Mouse (Mus musculus) MEL (cell line): ENCODE results near the gene Nup62. TPM values are rescaled to one million over a fixed set of nuclear protein-coding genes. Genes with fewer than 3 reads are reported as not detected.

Experiments
- DNase-seq: peaks from one replicate; pipeline ENCODE4 v3.0.0; 2011; ENCODE audit warnings: low read depth, low spot score
- H3K27ac ChIP-seq: 2 replicates; pipeline ENCODE4 v1.5.1; 2012; ENCODE audit warnings: low read depth, mild to moderate bottlenecking, control low read depth, low read length, moderate library complexity; ENCODE audit not compliant: control insufficient read depth
- H3K27me3 ChIP-seq, 2 experiments: fragments of 150-350 bp in 1 of 2; sonication (generic) in 1 of 2; 2 replicates each; pipeline ENCODE4 v1.6.1; 2012; ENCODE audit warnings: low read length in 2 of 2, mild to moderate bottlenecking in 2 of 2, improper control_type of control experiment in 1 of 2, moderate library complexity in 1 of 2; ENCODE audit not compliant: insufficient read depth in 2 of 2, control insufficient read depth in 1 of 2
- H3K36me3 ChIP-seq, 2 experiments: 2 replicates each; pipeline ENCODE4 v1.6.1; 2012 to 2014; ENCODE audit warnings: low read length in 2 of 2, improper control_type of control experiment in 1 of 2, inconsistent platforms in 1 of 2, mild to moderate bottlenecking in 1 of 2; ENCODE audit not compliant: insufficient read depth in 2 of 2, control insufficient read depth in 1 of 2
- H3K4me1 ChIP-seq, 2 experiments: fragments of 150-350 bp in 1 of 2; sonication (generic) in 1 of 2; 2 replicates each; pipeline ENCODE4 v1.6.1; 2012; ENCODE audit warnings: low read length in 2 of 2, improper control_type of control experiment in 1 of 2, mild to moderate bottlenecking in 1 of 2; ENCODE audit not compliant: insufficient read depth in 2 of 2, control insufficient read depth in 1 of 2
- H3K4me3 ChIP-seq, 2 experiments: fragments of 150-350 bp in 1 of 2; sonication (generic) in 1 of 2; 2 replicates each; pipeline ENCODE4 v1.5.1; 2012; ENCODE audit warnings: low read depth in 2 of 2, low read length in 2 of 2, mild to moderate bottlenecking in 2 of 2, moderate library complexity in 2 of 2, control low read depth in 1 of 2, improper control_type of control experiment in 1 of 2; ENCODE audit not compliant: control insufficient read depth in 1 of 2, insufficient read depth in 1 of 2
- H3K79me2 ChIP-seq: 2 replicates; pipeline ENCODE4 v1.6.1; 2012; ENCODE audit warnings: mild to moderate bottlenecking, low read length, moderate library complexity; ENCODE audit not compliant: control insufficient read depth, poor library complexity, insufficient read depth
- H3K9ac ChIP-seq: 2 replicates; pipeline ENCODE4 v1.6.1; 2012; ENCODE audit warnings: low read depth, mild to moderate bottlenecking, control low read depth, low read length, moderate library complexity; ENCODE audit not compliant: control insufficient read depth, poor library complexity, severe bottlenecking
- H3K9me3 ChIP-seq: fragments of 150-350 bp; sonication (generic); replicated peaks from 2 replicates; pipeline ENCODE4 v1.6.1; 2012; ENCODE audit warnings: mild to moderate bottlenecking, low read length, improper control_type of control experiment, moderate library complexity; ENCODE audit not compliant: insufficient read depth
- BHLHE40 ChIP-seq: IDR thresholded peaks from 2 replicates; pipeline ENCODE4 v1.6.1; 2012; ENCODE audit warnings: low read depth, mild to moderate bottlenecking, inconsistent platforms, low read length, improper control_type of control experiment, borderline replicate concordance
- CTCF ChIP-seq, 3 experiments: IDR thresholded peaks in 2 of 3; conservative IDR thresholded peaks in 1 of 3; 2 replicates each; pipeline ENCODE4 v1.5.1; 2011 to 2012; ENCODE audit warnings: low read length in 3 of 3, low read depth in 2 of 3, mild to moderate bottlenecking in 2 of 3, improper control_type of control experiment in 1 of 3, inconsistent platforms in 1 of 3, mixed read lengths in 1 of 3, moderate library complexity in 1 of 3; ENCODE audit not compliant: control insufficient read depth in 1 of 3, insufficient read depth in 1 of 3, poor library complexity in 1 of 3, severe bottlenecking in 1 of 3
- E2F4 ChIP-seq: IDR thresholded peaks from 2 replicates; pipeline ENCODE4 v1.6.1; 2011; ENCODE audit warnings: low read depth, low read length, improper control_type of control experiment, borderline replicate concordance
- ELF1 ChIP-seq: IDR thresholded peaks from 2 replicates; pipeline ENCODE4 v1.6.1; 2014; ENCODE audit warnings: low read depth, mild to moderate bottlenecking, inconsistent platforms, low read length, improper control_type of control experiment, moderate library complexity
- HCFC1 ChIP-seq: IDR thresholded peaks from 2 replicates; pipeline ENCODE4 v1.6.1; 2012; ENCODE audit warnings: low read depth, mild to moderate bottlenecking, inconsistent platforms, low read length, improper control_type of control experiment, moderate library complexity
- JUND ChIP-seq: IDR thresholded peaks from 2 replicates; pipeline ENCODE4 v1.6.1; 2011; ENCODE audit warnings: low read depth, mild to moderate bottlenecking, improper control_type of control experiment, low read length
- KAT2A ChIP-seq: conservative IDR thresholded peaks from 2 replicates; pipeline ENCODE4 v1.6.1; 2012; ENCODE audit warnings: low read depth, low read length, improper control_type of control experiment, inconsistent platforms
- MYB ChIP-seq: IDR thresholded peaks from 2 replicates; pipeline ENCODE4 v1.6.1; 2011; ENCODE audit warnings: mild to moderate bottlenecking, low read depth, low read length, improper control_type of control experiment
- MYC ChIP-seq: IDR thresholded peaks from 2 replicates; pipeline ENCODE4 v1.6.1; 2011; ENCODE audit warnings: low read depth, mild to moderate bottlenecking, low read length, improper control_type of control experiment, moderate library complexity
- NELFE ChIP-seq: IDR thresholded peaks from 2 replicates; pipeline ENCODE4 v1.6.1; 2011; ENCODE audit warnings: low read depth, low read length, improper control_type of control experiment
- POLR2A ChIP-seq, 2 experiments: IDR thresholded peaks; 2 replicates each; pipeline ENCODE4 v1.6.1; 2011 to 2012; ENCODE audit warnings: low read length in 2 of 2, mild to moderate bottlenecking in 2 of 2, control low read depth in 1 of 2, improper control_type of control experiment in 1 of 2, low read depth in 1 of 2, moderate library complexity in 1 of 2; ENCODE audit not compliant: control insufficient read depth in 1 of 2, insufficient read depth in 1 of 2, poor library complexity in 1 of 2
- POLR2AphosphoS5 ChIP-seq: IDR thresholded peaks from 2 replicates; pipeline ENCODE4 v1.6.1; 2012; ENCODE audit warnings: low read depth, borderline replicate concordance, mild to moderate bottlenecking, inconsistent platforms, low read length, moderate library complexity, mixed read lengths
- RCOR1 ChIP-seq: IDR thresholded peaks from 2 replicates; pipeline ENCODE4 v1.6.1; 2012; ENCODE audit warnings: low read depth, mild to moderate bottlenecking, inconsistent platforms, low read length, improper control_type of control experiment
- SIN3A ChIP-seq: IDR thresholded peaks from 2 replicates; pipeline ENCODE4 v1.6.1; 2012; ENCODE audit warnings: low read length, improper control_type of control experiment, inconsistent platforms
- SMC3 ChIP-seq: IDR thresholded peaks from 2 replicates; pipeline ENCODE4 v1.6.1; 2011; ENCODE audit warnings: low read depth, low read length, improper control_type of control experiment
- TBP ChIP-seq: IDR thresholded peaks from 2 replicates; pipeline ENCODE4 v1.8.0; 2011; ENCODE audit warnings: low read depth, low read length, improper control_type of control experiment
- TCF12 ChIP-seq: IDR thresholded peaks from 2 replicates; pipeline ENCODE4 v1.6.1; 2014; ENCODE audit warnings: low read depth, mild to moderate bottlenecking, inconsistent platforms, low read length, improper control_type of control experiment, moderate library complexity
- UBTF ChIP-seq: IDR thresholded peaks from 2 replicates; pipeline ENCODE4 v1.6.1; 2012; ENCODE audit warnings: low read depth, mild to moderate bottlenecking, inconsistent platforms, low read length, improper control_type of control experiment, moderate library complexity, borderline replicate concordance; ENCODE audit not compliant: insufficient read depth
- USF1 ChIP-seq: IDR thresholded peaks from 2 replicates; pipeline ENCODE4 v1.6.1; 2014; ENCODE audit warnings: low read depth, mild to moderate bottlenecking, inconsistent platforms, low read length, improper control_type of control experiment, moderate library complexity
- ZC3H11A ChIP-seq: IDR thresholded peaks from 2 replicates; pipeline ENCODE4 v1.6.1; 2012; ENCODE audit warnings: low read depth, mild to moderate bottlenecking, inconsistent platforms, low read length, improper control_type of control experiment
- ZKSCAN1 ChIP-seq: IDR thresholded peaks from 2 replicates; pipeline ENCODE4 v1.6.1; 2012; ENCODE audit warnings: low read depth, mild to moderate bottlenecking, inconsistent platforms, low read length, improper control_type of control experiment, moderate library complexity
- polyA plus RNA-seq, 2 experiments: library from polyadenylated mRNA; stranded (reverse) in 1 of 2; unstranded in 1 of 2; fragments of >175 nt in 1 of 2; fragments of >200 nt in 1 of 2; gene quantifications; 2 replicates each; pipeline versions ENCODE4 v1.2.1 to v1.2.4; 2012; ENCODE audit warnings: low replicate concordance in 2 of 2, low read depth in 1 of 2; ENCODE audit not compliant: insufficient read length in 2 of 2, insufficient read depth in 1 of 2, missing spikeins in 1 of 2
- total RNA-seq: library from RNA; depleted of rRNA; stranded (reverse); fragments of 300-350 nt; gene quantifications from 2 replicates; pipeline ENCODE4 v1.2.3, GENCODE M21; 2012

Gene Nup62
- total and polyA plus RNA-seq, 3 experiments, result 136 to 235 TPM; not detected in 1

DNA sequence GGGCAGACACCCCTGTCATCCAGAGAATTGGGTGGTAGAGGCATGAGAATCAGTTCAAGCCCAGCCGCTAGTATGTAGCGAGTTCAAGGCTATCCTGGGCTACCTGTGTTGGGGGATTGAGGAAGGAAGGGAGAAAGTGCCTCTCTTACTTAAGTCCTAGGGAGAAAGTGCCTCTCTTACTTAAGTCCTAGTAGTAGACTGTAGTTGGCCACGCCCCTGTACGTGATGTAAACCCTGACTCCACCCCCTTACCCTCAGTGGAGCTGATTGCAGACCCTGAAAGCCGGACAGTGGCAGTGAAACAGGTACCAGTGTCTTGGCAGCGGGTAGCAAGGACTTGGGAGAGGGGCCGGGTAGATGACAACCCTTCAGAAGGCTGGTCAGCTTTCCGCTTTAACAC is 42.0 kb downstream of the Nup62 start:
- peak; percentile 84 for DNase-seq
- Histone ChIP-seq H3K36me3 (peaks cover 0 to 15% of the 10 kb centered on the region in 2 experiments; a peak in 3 of 4 replicates), H3K27ac (peak overlapping the region; percentile 20)

DNA sequence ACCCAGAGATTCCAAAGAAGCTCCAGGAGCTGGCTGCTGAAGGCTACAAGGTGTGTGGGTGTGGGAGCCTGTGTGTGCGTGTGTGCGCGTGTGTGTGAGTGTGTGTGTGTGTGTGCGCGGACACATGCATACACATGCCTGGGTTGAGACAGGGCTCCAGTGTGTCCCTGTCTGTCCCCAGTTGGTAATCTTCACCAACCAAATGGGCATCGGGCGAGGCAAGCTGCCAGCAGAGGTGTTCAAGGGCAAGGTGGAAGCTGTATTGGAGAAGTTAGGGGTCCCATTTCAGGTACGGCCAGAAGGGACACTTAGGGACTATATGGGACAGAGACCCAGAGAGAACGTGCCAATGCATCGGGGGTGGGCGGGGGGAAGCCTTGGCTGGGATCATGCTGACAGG is 44.0 kb downstream of the Nup62 start:
- no peak overlapping the region for H3K9ac ChIP-seq
- H3K4me1 ChIP-seq, result peaks cover 5 to 20% of the 10 kb centered on the region in 2 experiments
- no peaks in the 10 kb centered on the region for H3K9me3 ChIP-seq
- peaks cover 0 to 15% of the 10 kb centered on the region in 2 experiments; a peak in 3 of 4 replicates for H3K36me3 ChIP-seq
- DNase-seq, result no peak
- no peak for TF ChIP-seq MYC
- no peak for TF ChIP-seq RCOR1
- TF ChIP-seq E2F4, result no peak
- TF ChIP-seq CTCF (IDR thresholded peaks at IDR 0.05 in 2 of 3, conservative IDR thresholded peaks at IDR 0.05 in 1 of 3; ENCODE audit: control insufficient read depth in 1 of 3, insufficient read depth in 1 of 3, low read depth in 2 of 3, low read length in 3 of 3, poor library complexity in 1 of 3, severe bottlenecking in 1 of 3), result no peak
- TF ChIP-seq UBTF, result no peak
- no peak for TF ChIP-seq JUND
- TF ChIP-seq USF1, result no peak
- no peak for TF ChIP-seq SMC3
- TF ChIP-seq TCF12, result no peak
- TF ChIP-seq ELF1, result no peak
- TF ChIP-seq POLR2A (IDR thresholded peaks at IDR 0.05; ENCODE audit: control insufficient read depth in 1 of 2, insufficient read depth in 1 of 2, low read depth in 1 of 2, low read length in 2 of 2, poor library complexity in 1 of 2), result no peak
- TF ChIP-seq TBP, result no peak
- no peaks in the 10 kb centered on the region for H3K27me3 ChIP-seq
- H3K4me3 ChIP-seq, result no peak overlapping the region
- H3K27ac ChIP-seq, result no peak overlapping the region
- H3K79me2 ChIP-seq, result peaks cover 6% of the 10 kb centered on the region

More for the DNA sequence above, 42.0 kb downstream of the Nup62 start:
- Histone ChIP-seq H3K4me1 (peaks cover 5 to 20% of the 10 kb centered on the region in 2 experiments), H3K9ac (peak overlapping the region; percentile 80), H3K4me3 (peak overlapping the region; percentile 83 to 84), H3K27me3 (no peaks in the 10 kb centered on the region), H3K79me2 (peaks cover 6% of the 10 kb centered on the region), H3K9me3 (no peaks in the 10 kb centered on the region)
- TF ChIP-seq TBP (peak; percentile 72), MYC (no peak), POLR2A (IDR thresholded peaks at IDR 0.05; ENCODE audit: control insufficient read depth in 1 of 2, insufficient read depth in 1 of 2, low read depth in 1 of 2, low read length in 2 of 2, poor library complexity in 1 of 2) (no peak), NELFE (peak; percentile 57; the same call in 1 of the 2 replicates), KAT2A (no peak), SIN3A (0 out of 2 replicates have a peak, but pooled peaks have one; percentile 22), RCOR1 (no peak), BHLHE40 (no peak), ZC3H11A (no peak), MYB (no peak), HCFC1 (no peak), ZKSCAN1 (no peak), POLR2AphosphoS5 (no peak)
